Mouse (Mus musculus) splenic B cell, adult 2 months (primary cell): ENCODE measurements at regions not wholly inside any gene's neighbourhood (a gene's known extent, or its start where the extent isn't known, plus 50 kb on each side); places are given as distances from the start of the nearest gene placed in this dataset.
A peak's percentile ranks its signal among the peaks of the same experiment; 100 is the strongest.

Source experiments
- DNase-seq: peaks from one replicate; pipeline ENCODE4 v3.0.0-alpha.2; 2011; ENCODE audit warnings: low read depth, low spot score
- H3K27me3 ChIP-seq: 2 replicates; pipeline ENCODE4 v1.6.1; 2012; ENCODE audit warnings: mild to moderate bottlenecking, low read length, moderate library complexity, mixed read lengths; ENCODE audit not compliant: control insufficient read depth, poor library complexity, insufficient read depth, severe bottlenecking
- H3K36me3 ChIP-seq: 2 replicates; pipeline ENCODE4 v1.6.1; 2012; ENCODE audit warnings: mild to moderate bottlenecking, low read length, moderate library complexity, mixed read lengths; ENCODE audit not compliant: control insufficient read depth, poor library complexity, insufficient read depth, severe bottlenecking

DNA sequence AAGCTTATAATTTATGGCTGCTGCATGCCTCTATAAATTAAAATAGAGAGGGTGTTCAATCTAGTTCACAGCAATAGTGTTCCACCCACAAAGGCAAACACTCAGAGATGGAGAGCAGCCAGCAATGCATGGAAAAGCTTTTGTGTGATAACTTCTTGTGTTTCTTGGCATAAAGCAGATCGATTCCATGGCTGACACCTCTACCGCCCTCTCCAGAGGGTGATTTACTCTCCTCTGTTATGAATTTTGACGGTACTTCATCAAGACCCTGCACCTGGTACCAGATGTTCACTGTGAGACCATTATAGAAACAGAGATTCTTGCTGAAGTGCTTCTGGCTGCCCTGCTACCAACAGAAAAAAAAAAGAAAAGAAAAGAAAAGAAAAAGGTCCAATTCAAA, 54.1 kb upstream of the Btc start:
- Histone ChIP-seq H3K36me3 (no peaks in the 10 kb centered on the region), H3K27me3 (no peaks in the 10 kb centered on the region)
- no peak for DNase-seq

GRCm38 (mm10) chr5:91464876-91465508, 52.4 kb upstream of the Parm1 start:
- Histone ChIP-seq H3K36me3 (no peaks in the 10 kb centered on the region), H3K27me3 (no peaks in the 10 kb centered on the region)
- peak; percentile 40 for DNase-seq
